Mouse (Mus musculus) liver, postnatal 0 days (tissue): ENCODE measurements around the gene Gnb4. TPM values are rescaled to one million over a fixed set of nuclear protein-coding genes. Genes with fewer than 3 reads are reported as not detected.

Experiments used
- ATAC-seq: fragments of 200-750 bp; cut with Nextera tagmentation; 2 replicates; pipeline ENCODE4 v1.8.0; 2017; ENCODE audit warnings: mild to moderate bottlenecking, moderate library complexity
- DNase-seq: peaks from one replicate; pipeline ENCODE4 v3.0.0-alpha.2; 2016
- H3K27ac ChIP-seq: fragments of 300-500 bp; sonication (generic); 2 replicates; pipeline ENCODE4 v1.5.1; 2014; ENCODE audit warnings: antibody characterized with exemption, moderate library complexity, mild to moderate bottlenecking, low read depth
- H3K27me3 ChIP-seq: fragments of 300-500 bp; sonication (generic); 2 replicates; pipeline ENCODE4 v1.6.1; 2014; ENCODE audit warnings: low read length, control low read depth, mixed read lengths; ENCODE audit not compliant: insufficient read depth
- H3K36me3 ChIP-seq: fragments of 300-500 bp; sonication (generic); replicated peaks from 2 replicates; pipeline ENCODE4 v1.6.1; 2014; ENCODE audit warnings: mild to moderate bottlenecking, control low read depth, low read length, moderate library complexity, mixed read lengths; ENCODE audit not compliant: insufficient read depth
- H3K4me1 ChIP-seq: fragments of 300-500 bp; sonication (generic); 2 replicates; pipeline ENCODE4 v1.6.1; 2014; ENCODE audit warnings: antibody characterized with exemption, mild to moderate bottlenecking, control low read depth; ENCODE audit not compliant: insufficient read depth
- H3K4me2 ChIP-seq: fragments of 300-500 bp; sonication (generic); 2 replicates; pipeline ENCODE4 v1.6.1; 2014; ENCODE audit warnings: low read depth, mild to moderate bottlenecking, low read length, moderate library complexity, mixed read lengths
- H3K4me3 ChIP-seq: fragments of 300-500 bp; sonication (generic); 2 replicates; pipeline ENCODE4 v1.5.1; 2014; ENCODE audit warnings: low read depth, low read length
- H3K9ac ChIP-seq: fragments of 300-500 bp; sonication (generic); replicated peaks from 2 replicates; pipeline ENCODE4 v1.6.1; 2014; ENCODE audit warnings: mild to moderate bottlenecking, moderate library complexity
- H3K9me3 ChIP-seq: fragments of 300-500 bp; sonication (generic); 2 replicates; pipeline ENCODE4 v1.6.1; 2016; ENCODE audit warnings: mild to moderate bottlenecking, control low read depth, low read length, mixed read lengths
- CTCF ChIP-seq: sonication (generic); IDR thresholded peaks from 2 replicates; pipeline ENCODE4 v1.5.1; 2016; ENCODE audit warnings: antibody characterized with exemption, low read depth
- EP300 ChIP-seq: IDR thresholded peaks from 2 replicates; pipeline ENCODE4 v1.6.1; 2016; ENCODE audit warnings: antibody characterized with exemption, low read depth, mild to moderate bottlenecking
- WGBS: fragments of 180-500 bp; shearing (Covaris S2); extraction: QIAGEN DNeasy Blood & Tissue Kit; methylation state at CpG from one replicate; pipeline ENCODE4 v1.1.7; 2014; ENCODE audit not compliant: insufficient replicate concordance; 5-methylcytosine and 5-hydroxymethylcytosine counted together
- polyA plus RNA-seq: library from polyadenylated mRNA; unstranded; fragments of >200 nt; fragmentation: Nextera tagmentation; extraction: Ambion mirVana; gene quantifications from 2 replicates; pipeline ENCODE4 v1.2.1, GENCODE M21; 2015

Gene Gnb4
- polyA plus RNA-seq, 1 experiment from 2014 or later, result 6.7 TPM

- WGBS, result 90% methylated on average over 4 of the region's 4 CpGs
- Histone ChIP-seq H3K36me3 (no peaks in the 10 kb centered on the region), H3K27me3 (no peaks in the 10 kb centered on the region), H3K4me1 (no peaks in the 10 kb centered on the region), H3K4me3 (no peak overlapping the region), H3K9ac (no peak overlapping the region), H3K9me3 (no peaks in the 10 kb centered on the region), H3K4me2 (no peak overlapping the region), H3K27ac (no peak overlapping the region)
- ATAC-seq (no peak), DNase-seq (no peak)
- TF ChIP-seq CTCF, result no peak
- no peak for TF ChIP-seq EP300
Measured at GRCm38 (mm10) chr3:32609233-32609632, 7.2 kb downstream of the Gnb4 start.

- 80% methylated on average over 10 of the region's 10 CpGs for WGBS
- no peak overlapping the region for H3K27ac ChIP-seq
- no peaks in the 10 kb centered on the region for H3K27me3 ChIP-seq
- DNase-seq (no peak), ATAC-seq (no peak)
- H3K4me1 ChIP-seq, result no peaks in the 10 kb centered on the region
- H3K4me2 ChIP-seq, result no peak overlapping the region
- H3K9ac ChIP-seq, result no peak overlapping the region
- H3K9me3 ChIP-seq, result no peaks in the 10 kb centered on the region
- no peaks in the 10 kb centered on the region for H3K36me3 ChIP-seq
- H3K4me3 ChIP-seq, result no peak overlapping the region
- TF ChIP-seq EP300, result no peak
- no peak for TF ChIP-seq CTCF
Measured at GRCm38 (mm10) chr3:32601055-32601454, 15.3 kb downstream of the Gnb4 start.

- 43% methylated on average over 3 of the region's 3 CpGs for WGBS
- H3K36me3 ChIP-seq, result no peaks in the 10 kb centered on the region
- DNase-seq (no peak), ATAC-seq (no peak)
- no peaks in the 10 kb centered on the region for H3K4me1 ChIP-seq
- H3K9ac ChIP-seq, result no peak overlapping the region
- H3K4me3 ChIP-seq, result no peak overlapping the region
- no peak for TF ChIP-seq CTCF
- TF ChIP-seq EP300, result no peak
- no peaks in the 10 kb centered on the region for H3K27me3 ChIP-seq
- no peaks in the 10 kb centered on the region for H3K9me3 ChIP-seq
- no peak overlapping the region for H3K4me2 ChIP-seq
- H3K27ac ChIP-seq, result no peak overlapping the region
Measured at GRCm38 (mm10) chr3:32599328-32599727, 17.1 kb downstream of the Gnb4 start.

- no peaks in the 10 kb centered on the region for H3K36me3 ChIP-seq
- H3K27ac ChIP-seq, result no peak overlapping the region
- DNase-seq (no peak), ATAC-seq (no peak)
- H3K9ac ChIP-seq, result no peak overlapping the region
- no peaks in the 10 kb centered on the region for H3K4me1 ChIP-seq
- 65% methylated on average over 4 of the region's 4 CpGs for WGBS
- H3K4me2 ChIP-seq, result no peak overlapping the region
- no peaks in the 10 kb centered on the region for H3K9me3 ChIP-seq
- TF ChIP-seq EP300, result no peak
- no peak for TF ChIP-seq CTCF
- no peaks in the 10 kb centered on the region for H3K27me3 ChIP-seq
- no peak overlapping the region for H3K4me3 ChIP-seq
Measured at GRCm38 (mm10) chr3:32595080-32595479, 21.3 kb downstream of the Gnb4 start.

- 83% methylated on average over 3 of the region's 3 CpGs for WGBS
- TF ChIP-seq EP300 (no peak), CTCF (0 out of 2 replicates have a peak, but pooled peaks have one; percentile 12)
- Histone ChIP-seq H3K9ac (no peak overlapping the region), H3K4me2 (no peak overlapping the region), H3K4me3 (no peak overlapping the region), H3K27ac (no peak overlapping the region), H3K27me3 (no peaks in the 10 kb centered on the region), H3K36me3 (peaks cover 7% of the 10 kb centered on the region; the same call in 1 of the 2 replicates), H3K4me1 (no peaks in the 10 kb centered on the region), H3K9me3 (no peaks in the 10 kb centered on the region)
- no peak for ATAC-seq
- no peak for DNase-seq
Measured at GRCm38 (mm10) chr3:32586274-32586673, 30.1 kb downstream of the Gnb4 start.

GRCm38 (mm10) chr3:32583489-32583888, 32.9 kb downstream of the Gnb4 start:
- no peak overlapping the region for H3K27ac ChIP-seq
- TF ChIP-seq CTCF, result no peak
- H3K4me3 ChIP-seq, result no peak overlapping the region
- no peak overlapping the region for H3K4me2 ChIP-seq
- H3K36me3 ChIP-seq, result peaks cover 15% of the 10 kb centered on the region; the same call in 1 of the 2 replicates
- no peaks in the 10 kb centered on the region for H3K4me1 ChIP-seq
- no peaks in the 10 kb centered on the region for H3K9me3 ChIP-seq
- no peak overlapping the region for H3K9ac ChIP-seq
- DNase-seq (no peak), ATAC-seq (no peak)
- no peaks in the 10 kb centered on the region for H3K27me3 ChIP-seq
- 82% methylated on average over 4 of the region's 4 CpGs for WGBS

GRCm38 (mm10) chr3:32581911-32582310, 34.5 kb downstream of the Gnb4 start:
- H3K4me1 ChIP-seq, result no peaks in the 10 kb centered on the region
- H3K9ac ChIP-seq, result no peak overlapping the region
- DNase-seq (no peak), ATAC-seq (no peak)
- no peak overlapping the region for H3K4me2 ChIP-seq
- 62% methylated on average over 3 of the region's 3 CpGs for WGBS
- no peaks in the 10 kb centered on the region for H3K9me3 ChIP-seq
- no peak overlapping the region for H3K4me3 ChIP-seq
- TF ChIP-seq EP300, result no peak
- no peak for TF ChIP-seq CTCF
- no peaks in the 10 kb centered on the region for H3K27me3 ChIP-seq
- no peak overlapping the region for H3K27ac ChIP-seq
- H3K36me3 ChIP-seq, result peaks cover 19% of the 10 kb centered on the region
